Mouse (Mus musculus) midbrain, embryonic 16.5 days (tissue): Measurements from ENCODE around the gene Hlcs. TPM values are rescaled to one million over a fixed set of nuclear protein-coding genes. Genes with fewer than 3 reads are reported as not detected.
A peak's percentile ranks its signal among the peaks of the same experiment; 100 is the strongest.

ENCODE experiments used
- ATAC-seq: fragments of 200-750 bp; cut with Nextera tagmentation; 2 replicates; pipeline ENCODE4 v1.8.0; 2017; ENCODE audit warnings: moderate TSS enrichment
- H3K27ac ChIP-seq: fragments of 300-500 bp; sonication (generic); 2 replicates; pipeline ENCODE4 v1.5.1; 2014; ENCODE audit warnings: mild to moderate bottlenecking, low read length, mixed read lengths
- H3K27me3 ChIP-seq: fragments of 300-500 bp; sonication (generic); 2 replicates; pipeline ENCODE4 v1.6.1; 2014; ENCODE audit warnings: low read depth, low read length, mixed read lengths; ENCODE audit not compliant: control insufficient read depth, insufficient read depth
- H3K36me3 ChIP-seq: fragments of 300-500 bp; sonication (generic); 2 replicates; pipeline ENCODE4 v1.6.1; 2014; ENCODE audit warnings: mild to moderate bottlenecking, low read length, moderate library complexity, mixed read lengths; ENCODE audit not compliant: control insufficient read depth, insufficient read depth
- H3K4me1 ChIP-seq: fragments of 300-500 bp; sonication (generic); 2 replicates; pipeline ENCODE4 v1.6.1; 2014; ENCODE audit warnings: mild to moderate bottlenecking, low read length, mixed read lengths; ENCODE audit not compliant: control insufficient read depth, insufficient read depth
- H3K4me2 ChIP-seq: fragments of 300-500 bp; sonication (generic); 2 replicates; pipeline ENCODE4 v1.6.1; 2014; ENCODE audit warnings: mild to moderate bottlenecking, low read length, mixed read lengths
- H3K4me3 ChIP-seq: fragments of 300-500 bp; sonication (generic); 2 replicates; pipeline ENCODE4 v1.5.1; 2014; ENCODE audit warnings: low read depth, mild to moderate bottlenecking, low read length, moderate library complexity, mixed read lengths
- H3K9ac ChIP-seq: fragments of 300-500 bp; sonication (generic); 2 replicates; pipeline ENCODE4 v1.6.1; 2014; ENCODE audit warnings: low read depth, low read length, mixed read lengths
- H3K9me3 ChIP-seq: fragments of 300-500 bp; sonication (generic); replicated peaks from 2 replicates; pipeline ENCODE4 v1.6.1; 2014; ENCODE audit warnings: mild to moderate bottlenecking, low read length, mixed read lengths; ENCODE audit not compliant: control insufficient read depth, poor library complexity, severe bottlenecking
- WGBS: fragments of 180-500 bp; shearing (Covaris S2); extraction: QIAGEN DNeasy Blood & Tissue Kit; methylation state at CpG from one replicate; pipeline ENCODE4 v1.1.7; 2014; 5-methylcytosine and 5-hydroxymethylcytosine counted together
- polyA plus RNA-seq: library from polyadenylated mRNA; unstranded; fragments of >200 nt; fragmentation: Nextera tagmentation; extraction: Ambion mirVana; gene quantifications from 2 replicates; pipeline ENCODE4 v1.2.1, GENCODE M21; 2015

The Hlcs gene
- polyA plus RNA-seq, 1 experiment from 2014 or later = 8.6 TPM

DNA sequence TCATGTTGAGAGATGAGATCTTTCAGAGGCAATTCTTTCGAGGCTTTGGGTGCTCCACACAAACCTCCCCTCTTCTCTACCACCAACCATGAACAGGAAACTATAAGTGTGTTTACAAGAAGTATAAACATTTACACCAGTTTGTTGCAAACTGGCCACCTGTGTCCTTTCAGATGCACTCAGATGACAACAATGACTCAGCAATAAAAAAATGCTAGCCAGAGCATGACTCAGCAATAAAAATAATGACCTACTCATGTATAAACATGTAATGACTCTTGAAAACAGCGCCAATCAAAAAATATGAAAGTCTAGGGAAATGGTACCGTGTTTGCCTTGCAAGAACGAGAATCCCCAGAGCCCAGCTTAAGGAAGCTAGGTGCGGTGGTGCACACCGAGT lies 77.7 kb downstream of the Hlcs start:
- Histone ChIP-seq H3K9me3 (no peaks in the 10 kb centered on the region), H3K4me3 (no peak overlapping the region), H3K4me1 (peaks cover 13% of the 10 kb centered on the region), H3K36me3 (no peaks in the 10 kb centered on the region), H3K27ac (no peak overlapping the region), H3K9ac (no peak overlapping the region), H3K27me3 (peaks cover 8% of the 10 kb centered on the region; the same call in 1 of the 2 replicates), H3K4me2 (no peak overlapping the region)
- 88% methylated on average over 6 of the region's 6 CpGs for WGBS
- no peak for ATAC-seq

DNA sequence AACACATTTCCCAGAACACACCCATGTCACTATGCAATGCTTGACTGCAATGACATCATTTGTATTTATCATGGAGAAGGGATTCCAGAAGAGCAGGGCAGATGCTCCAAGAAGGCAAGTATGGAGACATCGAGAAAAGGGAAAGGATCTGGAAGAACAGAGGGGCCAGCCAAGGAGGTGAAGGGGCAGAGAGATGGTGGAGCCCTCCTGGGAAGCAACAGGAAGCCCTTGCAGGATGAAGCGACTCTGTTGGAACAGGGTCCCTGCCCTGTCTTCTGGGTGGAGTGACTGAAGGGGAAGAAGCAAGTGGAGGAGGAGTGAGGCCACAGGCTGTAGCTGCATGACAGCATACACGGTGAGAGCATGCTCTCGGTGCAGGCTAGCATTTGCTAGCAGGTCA lies 79.2 kb downstream of the Hlcs start:
- Histone ChIP-seq H3K4me3 (no peak overlapping the region), H3K4me2 (no peak overlapping the region), H3K9ac (no peak overlapping the region), H3K9me3 (no peaks in the 10 kb centered on the region), H3K27ac (no peak overlapping the region), H3K27me3 (peaks cover 5% of the 10 kb centered on the region; the same call in 1 of the 2 replicates), H3K4me1 (peaks cover 13% of the 10 kb centered on the region), H3K36me3 (no peaks in the 10 kb centered on the region)
- ATAC-seq = no peak
- 74% methylated on average over 4 of the region's 4 CpGs for WGBS

DNA sequence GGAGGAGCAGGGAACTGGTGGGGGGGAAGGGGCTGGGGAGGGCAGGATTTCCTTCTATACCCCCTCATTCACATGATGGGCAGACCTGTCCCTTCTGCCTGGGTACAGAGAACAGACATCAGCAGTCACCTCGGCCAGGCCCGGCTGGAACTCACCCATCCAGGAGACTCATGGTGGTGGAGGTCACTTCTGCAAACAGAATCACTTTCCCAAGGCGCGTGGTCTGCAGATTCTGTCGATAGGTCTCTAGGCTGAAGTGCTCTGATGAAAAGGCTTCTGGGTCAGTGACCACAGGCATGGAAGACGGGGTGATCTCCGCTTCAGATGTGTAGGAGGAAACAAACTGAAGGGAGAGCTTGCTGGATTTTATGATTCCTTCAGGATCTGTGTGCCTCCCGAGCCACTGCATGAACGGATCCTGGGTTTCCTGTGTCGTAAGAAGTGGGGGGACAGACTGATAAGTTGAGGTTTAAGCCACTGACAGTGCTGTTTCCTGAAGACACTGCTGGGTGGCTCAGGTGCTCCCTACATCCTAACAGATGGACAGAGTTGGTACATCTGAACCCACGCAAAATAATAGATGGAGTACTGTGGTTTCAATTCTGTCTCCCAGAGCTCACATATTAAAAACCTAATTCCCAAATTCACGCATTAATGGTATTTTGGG lies 82.3 kb downstream of the Hlcs start:
- WGBS = 66% methylated on average over 12 of the region's 12 CpGs
- peaks cover 2% of the 10 kb centered on the region; the same call in 1 of the 2 replicates for H3K4me1 ChIP-seq
- no peak overlapping the region for H3K4me3 ChIP-seq
- H3K9ac ChIP-seq = no peak overlapping the region
- H3K4me2 ChIP-seq = no peak overlapping the region
- H3K9me3 ChIP-seq = no peaks in the 10 kb centered on the region
- H3K36me3 ChIP-seq = no peaks in the 10 kb centered on the region
- H3K27me3 ChIP-seq = peaks cover 7% of the 10 kb centered on the region
- H3K27ac ChIP-seq = no peak overlapping the region
- ATAC-seq = no peak

DNA sequence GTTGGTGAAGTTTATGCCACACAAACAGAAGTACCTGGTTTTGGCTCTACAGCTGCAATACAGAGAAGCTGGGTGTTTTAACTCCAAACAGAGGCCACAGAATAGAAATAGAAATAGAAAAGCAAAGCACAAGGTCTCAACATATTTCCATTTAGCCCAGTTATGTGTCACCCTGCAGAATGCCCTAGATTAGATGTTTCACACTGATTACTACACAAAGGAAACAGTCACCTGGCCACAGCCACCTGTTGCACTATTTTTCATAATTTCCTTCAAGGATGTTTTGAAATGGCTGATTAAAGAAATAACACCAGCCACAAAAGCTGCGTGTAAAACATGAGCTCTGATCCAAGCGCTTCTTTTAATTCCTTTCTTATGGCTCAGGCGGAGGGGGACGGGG lies 82.9 kb downstream of the Hlcs start:
- Histone ChIP-seq H3K9ac (no peak overlapping the region), H3K4me1 (peaks cover 2% of the 10 kb centered on the region; the same call in 1 of the 2 replicates), H3K4me2 (no peak overlapping the region), H3K9me3 (no peaks in the 10 kb centered on the region), H3K27ac (no peak overlapping the region), H3K4me3 (no peak overlapping the region), H3K36me3 (no peaks in the 10 kb centered on the region), H3K27me3 (peaks cover 8% of the 10 kb centered on the region)
- no peak for ATAC-seq
- 57% methylated on average over 4 of the region's 4 CpGs for WGBS

DNA sequence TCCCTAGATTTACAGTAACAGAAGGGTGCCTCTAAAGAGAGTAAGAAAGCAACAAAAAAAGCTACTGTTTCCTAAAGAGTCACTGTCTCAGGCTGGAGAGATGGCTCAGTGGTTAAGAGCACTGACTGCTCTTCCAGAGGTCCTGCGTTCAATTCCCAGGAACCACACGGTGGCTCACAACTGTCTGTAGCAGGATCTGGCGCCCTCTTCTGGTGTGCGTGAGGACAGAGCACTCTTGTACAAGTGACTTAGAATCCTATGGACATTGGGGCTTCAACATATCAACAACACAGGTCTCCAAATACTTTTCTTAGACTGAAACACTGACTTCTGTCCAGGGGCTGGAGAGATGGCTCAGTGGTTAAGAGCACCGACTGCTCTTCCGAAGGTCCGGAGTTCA lies 83.5 kb downstream of the Hlcs start:
- no peak for ATAC-seq
- 95% methylated on average over 7 of the region's 7 CpGs for WGBS
- no peak overlapping the region for H3K27ac ChIP-seq
- no peak overlapping the region for H3K4me2 ChIP-seq
- H3K4me1 ChIP-seq = peaks cover 2% of the 10 kb centered on the region; the same call in 1 of the 2 replicates
- no peak overlapping the region for H3K9ac ChIP-seq
- H3K36me3 ChIP-seq = no peaks in the 10 kb centered on the region
- H3K4me3 ChIP-seq = no peak overlapping the region
- peaks cover 8% of the 10 kb centered on the region for H3K27me3 ChIP-seq
- no peaks in the 10 kb centered on the region for H3K9me3 ChIP-seq

DNA sequence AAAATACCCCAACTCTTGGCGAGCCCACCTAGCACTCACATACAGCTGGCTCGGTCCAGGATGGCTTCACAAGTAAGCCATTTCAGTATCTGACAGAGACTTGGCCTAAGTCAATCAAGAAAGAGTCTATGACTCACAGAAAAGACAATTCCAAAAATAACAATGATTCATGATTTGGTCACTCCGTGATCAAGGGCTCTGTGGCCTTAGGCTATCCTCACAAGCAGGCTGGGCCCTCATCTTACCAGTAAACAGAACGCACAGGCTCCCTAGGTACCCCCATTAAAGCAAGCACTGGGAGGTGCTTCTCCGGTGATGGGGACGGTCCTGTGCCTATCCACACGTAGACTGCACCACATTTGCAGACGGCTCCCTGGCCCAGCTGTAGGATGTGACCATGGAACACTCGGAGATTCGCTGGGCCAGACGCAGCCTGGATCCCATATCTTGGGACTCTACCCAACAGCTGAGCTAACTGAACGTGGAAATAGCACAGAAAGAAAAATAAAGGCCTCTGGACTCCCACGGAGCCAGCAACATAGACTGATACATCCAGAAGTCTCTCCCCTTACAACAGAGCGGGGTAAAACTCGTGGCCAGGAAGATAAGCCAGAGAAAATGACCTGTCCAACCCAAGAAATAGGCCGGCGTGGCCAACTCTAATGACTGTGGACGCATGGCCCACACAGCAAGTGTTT lies 84.4 kb downstream of the Hlcs start:
- no peaks in the 10 kb centered on the region for H3K36me3 ChIP-seq
- peaks cover 11% of the 10 kb centered on the region for H3K27me3 ChIP-seq
- H3K4me2 ChIP-seq = no peak overlapping the region
- ATAC-seq = no peak
- no peak overlapping the region for H3K9ac ChIP-seq
- H3K9me3 ChIP-seq = no peaks in the 10 kb centered on the region
- 88% methylated on average over 18 of the region's 18 CpGs for WGBS
- peaks cover 2% of the 10 kb centered on the region; the same call in 1 of the 2 replicates for H3K4me1 ChIP-seq
- no peak overlapping the region for H3K27ac ChIP-seq
- no peak overlapping the region for H3K4me3 ChIP-seq

DNA sequence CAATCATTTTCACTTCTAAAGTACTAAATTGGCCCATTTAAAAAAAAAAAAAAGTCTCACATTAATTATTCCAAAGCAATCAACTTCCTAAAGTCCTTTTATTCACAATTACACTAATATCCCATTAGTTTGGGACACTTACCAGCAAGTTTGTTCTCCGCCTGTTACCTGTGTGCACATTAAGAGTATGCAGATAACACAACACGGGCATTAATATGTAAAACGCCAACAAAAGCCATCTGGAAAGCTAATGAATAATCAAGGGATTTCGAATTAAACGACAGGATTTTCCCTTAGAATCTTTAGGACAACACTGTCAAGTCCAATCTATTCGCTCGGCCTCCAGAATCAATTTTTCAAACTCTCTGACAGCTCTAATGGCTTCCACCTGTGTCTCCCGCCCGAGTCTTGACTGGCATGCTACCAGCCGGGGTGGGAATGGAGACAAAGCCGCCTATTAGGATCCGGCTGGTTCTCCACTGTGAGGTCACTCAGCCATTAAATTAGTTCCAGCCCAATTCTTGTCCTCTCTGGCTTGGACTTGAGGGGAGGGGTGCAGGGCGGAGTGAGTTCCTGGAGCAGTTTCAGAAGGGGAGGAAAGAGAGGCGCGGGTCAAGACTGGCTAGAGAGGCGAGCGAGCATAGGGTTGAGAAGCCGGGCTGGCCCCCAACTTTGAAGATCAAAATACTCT lies 85.9 kb downstream of the Hlcs start:
- peak; percentile 80; the same call in 1 of the 2 replicates for ATAC-seq
- WGBS = 9% methylated on average over 18 of the region's 18 CpGs
- Histone ChIP-seq H3K36me3 (no peaks in the 10 kb centered on the region), H3K4me2 (no peak overlapping the region), H3K4me3 (no peak overlapping the region), H3K27ac (no peak overlapping the region), H3K27me3 (peaks cover 14% of the 10 kb centered on the region), H3K9ac (no peak overlapping the region), H3K4me1 (peaks cover 2% of the 10 kb centered on the region; the same call in 1 of the 2 replicates), H3K9me3 (no peaks in the 10 kb centered on the region)

DNA sequence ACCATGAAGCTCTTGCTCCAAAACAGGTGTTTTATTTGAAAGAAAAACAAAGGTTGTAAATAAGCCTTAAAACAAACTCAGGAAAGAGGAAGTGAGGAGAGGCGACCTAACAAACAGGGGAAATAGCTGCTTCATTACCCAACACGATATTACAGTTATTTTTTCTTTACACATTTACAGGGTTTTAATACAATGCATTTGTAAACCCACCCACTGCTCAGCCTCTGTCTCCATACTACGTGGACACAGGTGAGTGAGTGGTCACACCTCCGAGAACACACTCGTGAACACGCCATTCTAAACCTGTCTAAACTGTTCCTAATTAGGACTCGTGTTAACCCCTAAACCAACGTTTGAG lies 90.0 kb downstream of the Hlcs start:
- H3K9ac ChIP-seq = no peak overlapping the region
- no peaks in the 10 kb centered on the region for H3K9me3 ChIP-seq
- H3K27ac ChIP-seq = no peak overlapping the region
- H3K36me3 ChIP-seq = no peaks in the 10 kb centered on the region
- 91% methylated on average over 8 of the region's 8 CpGs for WGBS
- no peak for ATAC-seq
- H3K4me1 ChIP-seq = peaks cover 2% of the 10 kb centered on the region; the same call in 1 of the 2 replicates
- no peak overlapping the region for H3K4me2 ChIP-seq
- H3K4me3 ChIP-seq = no peak overlapping the region
- H3K27me3 ChIP-seq = peaks cover 14% of the 10 kb centered on the region
